Mouse (Mus musculus) bone marrow macrophage, adult 2 months (primary cell): ENCODE data around the gene Gm42878. TPM values are rescaled to one million over a fixed set of nuclear protein-coding genes. Genes with fewer than 3 reads are reported as not detected.

Experiments used
- H3K27ac ChIP-seq: 2 replicates; pipeline ENCODE4 v1.5.1; 2012; ENCODE audit warnings: low read depth, low read length; ENCODE audit not compliant: insufficient read depth
- H3K4me1 ChIP-seq: 2 replicates; pipeline ENCODE4 v1.6.1; 2012; ENCODE audit warnings: low read length; ENCODE audit not compliant: control insufficient read depth, insufficient read depth
- H3K4me3 ChIP-seq: 2 replicates; pipeline ENCODE4 v1.5.1; 2012; ENCODE audit warnings: mild to moderate bottlenecking, low read length, moderate library complexity; ENCODE audit not compliant: insufficient read depth
- CTCF ChIP-seq: IDR thresholded peaks from 2 replicates; pipeline ENCODE4 v1.5.1; 2012; ENCODE audit warnings: low read depth, mild to moderate bottlenecking, low read length, moderate library complexity
- POLR2A ChIP-seq: IDR thresholded peaks from 2 replicates; pipeline ENCODE4 v1.6.1; 2012; ENCODE audit warnings: mild to moderate bottlenecking, low read depth, low read length, borderline replicate concordance
- polyA plus RNA-seq: library from polyadenylated mRNA; stranded (reverse); fragments of >200 nt; gene quantifications from 2 replicates; pipeline ENCODE4 v1.2.4, GENCODE M21; 2012; ENCODE audit not compliant: missing spikeins, insufficient read depth, insufficient read length

The Gm42878 gene
- polyA plus RNA-seq = not detected in 2 replicates

- peak within 1 kb of the TSS; percentile 83 for H3K27ac ChIP-seq
- peak within 1 kb of the TSS; percentile 79 for H3K4me3 ChIP-seq
- H3K4me1 ChIP-seq = peaks cover 18% of the 10 kb centered on the region
- TF ChIP-seq POLR2A (no peak), CTCF (no peak)
Measured at GRCm38 (mm10) chr5:121544910-121545792, at the start of gene Gm42878, which contains the start of gene Adam1a. Gm42878 (minus strand) TSS chr5:121545482. Adam1a (minus strand) TSS chr5:121545482.

DNA sequence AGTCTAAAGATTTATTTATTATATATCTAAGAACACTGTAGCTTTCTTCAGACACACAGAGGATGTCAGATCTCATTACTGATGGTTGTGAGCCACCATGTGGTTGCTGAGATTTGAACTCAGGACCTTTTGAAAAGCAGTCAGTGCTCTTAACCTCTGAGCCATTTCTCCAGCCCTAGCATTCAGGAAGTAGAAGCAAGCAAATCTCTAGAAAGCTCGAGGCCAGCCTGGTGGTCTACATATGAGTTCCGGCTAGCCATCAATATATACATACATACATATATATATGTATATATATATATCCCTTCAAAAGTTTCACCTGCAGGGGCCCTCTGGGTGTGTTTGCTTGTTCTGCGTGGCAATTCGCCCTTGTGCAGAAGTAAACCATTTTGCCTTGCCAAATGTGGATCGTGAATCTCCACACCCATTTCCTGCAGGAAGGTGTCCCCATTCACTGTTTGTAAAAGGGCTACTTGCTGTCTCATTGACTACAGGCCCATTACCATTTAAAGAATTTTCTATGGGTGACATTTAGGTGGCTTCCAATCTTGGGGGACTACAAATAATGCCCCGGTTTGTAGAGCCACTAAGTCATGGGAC is 49.5 kb upstream of the Gm42878 start:
- Histone ChIP-seq H3K4me3 (no peak overlapping the region), H3K27ac (peak overlapping the region; percentile 91), H3K4me1 (peaks cover 41% of the 10 kb centered on the region)
- no peak for TF ChIP-seq CTCF
- no peak for TF ChIP-seq POLR2A

- TF ChIP-seq POLR2A (0 out of 2 replicates have a peak, but pooled peaks have one; percentile 18), CTCF (no peak)
- H3K4me1 ChIP-seq = peaks cover 41% of the 10 kb centered on the region
- peak within 1 kb of the TSS; percentile 91 for H3K27ac ChIP-seq
Measured at GRCm38 (mm10) chr5:121593451-121594401, 48.4 kb upstream of the Gm42878 start, which contains the start of gene Aldh2. Aldh2 (minus strand) TSS chr5:121593824.

DNA sequence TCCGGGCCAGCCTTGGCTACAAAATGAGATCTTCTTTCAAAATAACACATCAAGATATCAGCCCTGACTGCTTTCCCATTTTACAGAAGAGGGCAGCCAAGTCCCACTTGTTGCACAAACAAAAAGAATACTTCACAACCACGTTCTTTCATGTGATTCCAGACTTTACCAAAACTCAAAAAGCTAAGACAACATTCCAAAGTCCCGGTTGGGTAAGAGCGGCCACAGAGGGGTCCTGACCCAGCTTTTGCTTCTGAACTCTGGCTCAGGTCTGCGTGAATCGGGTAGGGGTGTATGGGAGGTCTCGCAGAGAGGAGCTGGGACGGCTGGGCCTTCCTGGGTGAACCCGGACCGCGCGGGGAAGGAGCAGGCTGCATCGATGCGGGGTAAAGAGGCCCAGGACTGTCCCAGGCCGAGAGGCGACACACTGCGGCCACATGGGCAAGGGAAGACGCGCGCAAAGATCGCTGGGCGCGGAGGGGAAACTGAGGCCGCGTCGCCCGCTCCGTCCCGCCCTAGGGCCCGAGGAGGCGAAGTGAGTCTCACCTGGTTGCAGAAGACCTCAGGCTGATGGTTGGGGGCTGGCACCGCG is 47.6 kb upstream of the Gm42878 start:
- TF ChIP-seq POLR2A (no peak), CTCF (no peak)
- Histone ChIP-seq H3K4me3 (peak overlapping the region; percentile 94), H3K27ac (peak overlapping the region; percentile 70), H3K4me1 (peaks cover 37% of the 10 kb centered on the region)

More at GRCm38 (mm10) chr5:121593451-121594401, 48.4 kb upstream of the Gm42878 start, which contains the start of gene Aldh2:
- peak within 1 kb of the TSS; percentile 94 for H3K4me3 ChIP-seq

DNA sequence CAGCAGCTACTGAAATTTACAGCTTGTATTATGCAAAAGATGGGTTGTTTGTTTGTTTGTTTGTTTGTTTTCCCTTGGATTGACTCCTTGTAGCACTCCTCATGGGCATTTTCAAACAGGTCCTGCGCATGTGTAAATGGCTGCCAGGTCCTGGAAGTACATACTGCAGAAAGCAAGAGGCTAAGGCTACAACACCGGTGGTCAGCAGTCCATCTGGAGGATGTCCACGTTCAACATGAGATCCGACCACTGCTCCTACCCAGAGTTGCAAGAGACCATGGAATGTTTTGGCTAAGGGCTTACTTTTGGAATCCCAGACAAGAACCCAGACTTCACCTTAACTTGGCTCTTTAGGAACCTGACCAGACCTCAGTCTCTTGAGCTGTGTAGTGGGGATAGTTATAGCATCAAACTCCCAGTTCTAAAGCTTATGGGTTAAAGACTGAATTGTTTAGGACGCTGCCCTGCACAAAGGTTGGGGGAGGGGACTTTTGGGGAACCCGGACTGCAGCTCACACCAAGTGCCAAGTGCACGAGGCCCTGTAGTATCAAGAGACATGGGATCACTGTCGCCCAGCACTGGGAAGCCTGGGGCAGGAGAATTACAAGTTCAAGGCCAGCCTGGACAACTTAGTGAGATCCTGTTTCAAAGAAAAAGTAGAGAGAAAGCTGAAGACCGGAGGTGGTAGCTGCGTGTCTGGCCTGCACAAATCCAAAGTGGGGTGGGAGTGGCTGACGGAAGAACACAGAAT is 47.0 kb upstream of the Gm42878 start:
- no peak for TF ChIP-seq CTCF
- TF ChIP-seq POLR2A = no peak
- Histone ChIP-seq H3K4me3 (peak overlapping the region; percentile 94), H3K4me1 (peaks cover 36% of the 10 kb centered on the region), H3K27ac (peak overlapping the region; percentile 70)

- Histone ChIP-seq H3K4me1 (peaks cover 34% of the 10 kb centered on the region), H3K4me3 (peak overlapping the region; percentile 94), H3K27ac (no peak overlapping the region)
- TF ChIP-seq POLR2A (no peak), CTCF (no peak)
Measured at GRCm38 (mm10) chr5:121591417-121592063, 46.3 kb upstream of the Gm42878 start.

DNA sequence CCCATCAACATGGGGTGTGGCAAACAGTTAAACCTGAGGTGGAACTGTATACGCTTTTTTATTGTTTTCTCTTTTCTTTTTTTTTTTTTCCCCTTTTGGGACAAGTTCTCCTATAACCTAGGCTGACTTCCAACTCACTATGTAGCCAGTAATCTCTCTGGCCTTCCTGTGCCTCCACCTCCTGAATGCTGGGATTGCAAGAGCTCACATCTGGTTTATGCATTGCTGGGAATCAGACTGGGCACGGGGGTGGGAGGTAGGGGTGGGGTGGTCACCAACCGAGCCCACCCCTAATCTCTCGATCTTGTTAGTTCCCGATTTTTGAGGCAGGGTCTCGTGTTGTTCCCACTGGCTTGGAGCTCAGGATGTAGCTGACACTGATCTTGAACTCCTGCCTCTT is 44.6 kb upstream of the Gm42878 start:
- Histone ChIP-seq H3K27ac (no peak overlapping the region), H3K4me3 (no peak overlapping the region), H3K4me1 (peaks cover 33% of the 10 kb centered on the region)
- TF ChIP-seq CTCF (no peak), POLR2A (no peak)

DNA sequence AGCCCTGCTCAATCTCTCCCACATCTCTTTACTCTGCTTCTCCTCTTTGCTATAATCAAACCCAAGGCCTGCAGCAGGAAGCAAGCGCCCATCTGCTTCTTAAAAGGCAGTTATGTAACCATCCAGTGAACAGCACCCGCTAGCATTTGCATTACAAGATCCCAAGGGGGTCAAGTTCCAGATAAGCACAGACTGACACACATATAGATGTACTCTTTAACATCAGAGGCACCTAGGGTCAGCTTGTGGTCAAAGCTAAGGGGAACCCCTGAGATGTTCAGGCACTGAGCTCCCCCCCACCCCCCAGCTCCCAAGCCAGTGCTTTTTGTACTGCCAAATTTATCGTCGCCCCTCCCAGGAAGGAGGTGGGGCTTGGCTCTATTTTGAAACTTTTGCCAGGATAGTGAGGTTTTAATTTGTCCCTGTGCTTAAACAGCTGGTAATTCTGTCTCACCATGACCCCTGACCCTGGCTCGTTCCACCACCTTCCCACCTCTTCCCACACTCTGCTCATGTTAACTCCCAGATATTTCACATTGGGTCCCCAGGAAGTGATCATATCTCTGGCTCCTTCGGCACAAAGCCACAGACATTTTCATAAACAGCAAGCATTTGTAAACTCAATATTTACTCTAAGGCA is 41.2 kb upstream of the Gm42878 start:
- Histone ChIP-seq H3K27ac (peak overlapping the region; percentile 95), H3K4me1 (peaks cover 51% of the 10 kb centered on the region), H3K4me3 (peak overlapping the region; percentile 43)
- TF ChIP-seq POLR2A (no peak), CTCF (no peak)
